Mouse (Mus musculus) left cerebral cortex, adult 2 months (tissue): ENCODE measurements around the gene Rpl10a. TPM values are rescaled to one million over a fixed set of nuclear protein-coding genes. Genes with fewer than 3 reads are reported as not detected.
A peak's percentile ranks its signal among the peaks of the same experiment; 100 is the strongest.
"Not testable (repeated sequence)": the region's sequence is repeated elsewhere in the genome, so short reads cannot be mapped to it uniquely, and the experiment has no call there.

ENCODE experiments used
- DNase-seq, 2 experiments: peaks; one replicate each; pipeline ENCODE4 v3.0.0; 2021 to 2022; ENCODE audit warnings: low spot score in 2 of 2, mixed read lengths in 1 of 2; ENCODE audit errors: extremely low spot score in 1 of 2
- H3K27ac ChIP-seq: fragments of 200-600 bp; 2 replicates; pipeline ENCODE4 v1.8.1; 2022
- H3K4me3 ChIP-seq: fragments of 200-600 bp; 2 replicates; pipeline ENCODE4 v1.8.1; 2022
- CTCF ChIP-seq: fragments of 200-600 bp; IDR thresholded peaks from 2 replicates; pipeline ENCODE4 v1.8.1; 2022; ENCODE audit warnings: antibody characterized with exemption, mild to moderate bottlenecking, moderate library complexity
- intact Hi-C: fragments of 180-260 bp; cut with DNase I; formaldehyde crosslinking; loops from one replicate; pipeline ENCODE4 v1.15.1; 2025
- total RNA-seq, 2 experiments: library from RNA; stranded (reverse); gene quantifications; 2 replicates each; pipeline ENCODE4 v1.2.3; 2021

The Rpl10a gene
- total RNA-seq, 2 experiments from 2014 or later, result 302 to 309 TPM

DNA sequence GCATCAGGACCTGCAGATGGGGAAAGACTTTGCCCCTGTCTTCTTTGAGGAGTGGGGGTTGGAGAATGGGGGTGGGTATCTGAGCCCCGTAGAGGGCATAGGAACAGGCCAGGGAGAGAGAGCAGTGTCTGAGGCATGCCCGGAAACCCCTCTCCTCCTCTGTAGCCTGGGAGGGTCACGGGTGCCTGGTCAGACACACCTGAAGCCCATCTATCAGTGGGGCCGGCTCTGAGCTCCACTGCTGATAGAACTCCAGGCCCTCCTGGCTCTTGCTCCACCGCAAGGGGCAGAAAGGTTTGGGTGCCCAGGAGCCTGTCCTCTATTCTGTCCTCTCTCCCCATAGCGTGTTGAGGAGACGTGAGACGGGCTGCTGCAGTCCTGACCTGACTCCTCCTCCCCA lies 2.5 kb upstream of the Rpl10a start:
- intact Hi-C loops, result no loop called here
- no peak for DNase-seq
- no peak for TF ChIP-seq CTCF

DNA sequence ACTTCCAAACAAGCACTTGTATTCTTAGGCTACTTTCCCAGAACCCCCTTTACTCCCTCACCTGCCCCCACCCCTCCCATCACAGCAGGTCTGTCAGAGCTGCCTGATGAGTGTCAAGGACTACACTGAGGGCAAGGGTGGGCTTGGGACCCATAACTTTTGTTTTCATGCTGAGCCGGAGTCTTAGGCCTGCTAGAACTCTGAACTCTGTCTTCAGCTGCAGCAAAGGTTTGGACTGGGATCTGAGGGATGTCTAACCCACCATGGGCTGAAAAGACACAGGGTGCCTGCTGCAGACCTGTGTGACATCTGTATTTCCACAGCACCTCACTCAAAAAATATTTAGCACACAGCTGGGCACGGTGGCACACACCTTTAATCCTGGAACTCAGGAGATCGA lies 1.3 kb upstream of the Rpl10a start:
- Histone ChIP-seq H3K4me3 (no peak overlapping the region), H3K27ac (peak overlapping the region; percentile 92)
- intact Hi-C loops, result no loop called here
- TF ChIP-seq CTCF, result no peak
- no peak for DNase-seq

More for the DNA sequence above, 2.5 kb upstream of the Rpl10a start:
- H3K27ac ChIP-seq, result no peak overlapping the region
- no peak overlapping the region for H3K4me3 ChIP-seq

DNA sequence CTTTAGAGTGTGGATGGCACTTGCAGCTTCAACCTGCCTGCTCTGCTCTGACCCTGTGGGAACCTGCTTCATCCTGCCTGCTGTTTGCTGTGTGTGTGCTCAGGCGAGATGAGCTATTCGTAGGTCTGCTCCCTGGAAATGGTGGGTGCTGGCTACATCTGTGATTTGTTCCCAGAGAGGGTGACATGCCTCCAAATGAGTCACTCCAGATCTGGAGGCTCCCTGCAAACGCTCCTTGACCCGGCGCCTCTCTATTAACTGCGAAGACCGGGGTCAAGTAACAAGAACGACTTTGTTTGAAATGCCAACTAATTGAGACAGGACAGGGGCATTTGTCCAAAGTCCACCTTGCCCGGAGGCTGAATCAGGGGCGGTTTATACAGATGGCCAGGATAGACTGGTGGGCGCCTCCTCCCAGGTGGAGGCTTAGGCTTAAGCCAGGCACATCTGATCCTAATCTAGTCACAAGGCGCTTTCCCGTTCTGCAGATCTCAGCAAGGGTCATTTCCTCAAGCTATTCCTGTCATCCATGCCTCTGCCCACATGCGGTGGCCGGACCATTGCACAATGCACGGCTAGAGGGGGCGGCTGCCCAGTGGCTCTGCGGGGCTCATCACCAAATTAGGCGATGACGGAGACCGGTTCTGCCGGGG lies 472 bp upstream of the Rpl10a start:
- peak in 1 of 2 experiments; percentile 52 for DNase-seq
- intact Hi-C loops, result loop anchor here (2.0 kb wide), 1 partner anchor 195 kb away; no protein-coding TSS in a partner anchor
- peak overlapping the region; percentile 92 for H3K27ac ChIP-seq
- H3K4me3 ChIP-seq, result peak overlapping the region; percentile 79
- no peak for TF ChIP-seq CTCF

- Histone ChIP-seq H3K4me3 (peak overlapping the region; percentile 79), H3K27ac (peak overlapping the region; percentile 92)
- DNase-seq, result no peak
- intact Hi-C loops, result loop anchor here (2.0 kb wide), 1 partner anchor 194 kb away; no protein-coding TSS in a partner anchor
- TF ChIP-seq CTCF, result no peak
Observed at GRCm38 (mm10) chr17:28328946-28329345, 675 bp downstream of the Rpl10a start.

DNA sequence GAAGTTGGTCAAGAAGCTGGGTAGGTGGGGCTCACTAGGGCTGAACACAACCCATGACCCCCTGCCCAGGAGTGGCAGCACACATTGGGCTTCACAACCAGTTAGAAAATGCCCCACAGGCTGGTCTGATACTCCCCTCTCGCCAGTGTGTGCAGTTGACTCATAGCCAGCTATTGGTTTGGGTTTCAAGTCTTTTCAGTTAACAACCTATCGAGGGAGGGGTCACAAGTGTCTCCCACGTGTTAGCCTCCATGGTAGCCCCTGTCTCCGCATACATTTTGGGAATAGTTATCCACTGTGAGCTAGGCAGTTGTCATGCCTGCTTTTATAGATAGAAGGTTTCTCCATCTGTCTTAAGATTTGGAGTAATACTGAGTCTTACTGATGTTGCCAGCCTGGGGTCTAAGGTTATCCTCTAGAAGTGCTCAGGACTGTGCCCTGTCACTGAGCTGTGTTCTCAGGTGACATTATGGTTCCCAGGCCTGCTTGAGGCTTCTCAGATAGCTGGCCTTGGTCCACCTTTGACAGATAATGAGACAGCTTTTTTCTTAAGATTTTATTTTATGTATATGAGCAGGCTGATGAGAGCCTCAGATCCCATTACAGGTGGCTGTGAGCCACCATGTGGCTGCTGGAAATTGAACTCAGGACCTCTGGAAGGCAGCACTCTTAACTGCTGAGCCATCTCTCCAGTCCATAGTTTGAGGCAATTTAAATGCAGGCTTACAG lies 1.4 kb downstream of the Rpl10a start:
- no peak overlapping the region for H3K27ac ChIP-seq
- TF ChIP-seq CTCF, result no peak
- intact Hi-C loops, result loop anchor here (2.0 kb wide), 1 partner anchor 193 kb away; no protein-coding TSS in a partner anchor
- H3K4me3 ChIP-seq, result peak overlapping the region; percentile 79
- no peak for DNase-seq

DNA sequence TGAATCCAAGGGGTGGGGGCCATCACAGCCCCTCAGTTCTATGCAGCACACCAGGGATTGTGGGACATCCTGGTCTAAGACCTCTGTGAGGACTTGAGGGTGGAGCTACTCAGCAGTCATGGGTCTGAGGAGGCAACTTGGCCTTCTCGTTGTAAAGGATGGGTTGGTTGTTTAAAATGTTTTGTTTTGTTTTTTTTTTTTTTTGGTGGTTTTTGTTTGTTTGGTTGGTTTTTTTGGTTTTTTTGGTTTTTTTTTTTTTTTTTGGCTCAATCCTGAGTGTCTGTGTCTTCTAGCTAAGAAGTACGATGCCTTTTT lies 1.9 kb downstream of the Rpl10a start:
- DNase-seq, result no peak
- Histone ChIP-seq H3K4me3 (no peak overlapping the region), H3K27ac (no peak overlapping the region)
- intact Hi-C loops, result no loop called here
- TF ChIP-seq CTCF, result no peak

DNA sequence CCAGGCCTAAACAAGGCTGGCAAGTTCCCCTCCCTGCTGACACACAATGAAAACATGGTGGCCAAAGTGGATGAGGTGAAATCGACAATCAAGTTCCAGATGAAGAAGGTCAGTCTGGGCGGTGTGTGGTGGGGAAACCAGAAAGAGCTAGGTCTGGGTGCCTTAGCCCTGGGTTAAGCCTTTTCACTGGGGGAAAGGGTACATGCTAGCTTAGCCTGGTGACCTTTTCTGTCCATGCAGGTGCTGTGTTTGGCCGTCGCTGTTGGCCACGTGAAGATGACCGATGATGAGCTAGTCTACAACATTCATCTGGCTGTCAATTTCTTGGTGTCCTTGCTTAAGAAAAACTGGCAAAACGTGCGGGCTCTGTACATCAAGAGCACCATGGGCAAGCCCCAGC lies 2.3 kb downstream of the Rpl10a start:
- H3K27ac ChIP-seq, intact Hi-C loops, H3K4me3 ChIP-seq, DNase-seq: not testable (repeated sequence)

DNA sequence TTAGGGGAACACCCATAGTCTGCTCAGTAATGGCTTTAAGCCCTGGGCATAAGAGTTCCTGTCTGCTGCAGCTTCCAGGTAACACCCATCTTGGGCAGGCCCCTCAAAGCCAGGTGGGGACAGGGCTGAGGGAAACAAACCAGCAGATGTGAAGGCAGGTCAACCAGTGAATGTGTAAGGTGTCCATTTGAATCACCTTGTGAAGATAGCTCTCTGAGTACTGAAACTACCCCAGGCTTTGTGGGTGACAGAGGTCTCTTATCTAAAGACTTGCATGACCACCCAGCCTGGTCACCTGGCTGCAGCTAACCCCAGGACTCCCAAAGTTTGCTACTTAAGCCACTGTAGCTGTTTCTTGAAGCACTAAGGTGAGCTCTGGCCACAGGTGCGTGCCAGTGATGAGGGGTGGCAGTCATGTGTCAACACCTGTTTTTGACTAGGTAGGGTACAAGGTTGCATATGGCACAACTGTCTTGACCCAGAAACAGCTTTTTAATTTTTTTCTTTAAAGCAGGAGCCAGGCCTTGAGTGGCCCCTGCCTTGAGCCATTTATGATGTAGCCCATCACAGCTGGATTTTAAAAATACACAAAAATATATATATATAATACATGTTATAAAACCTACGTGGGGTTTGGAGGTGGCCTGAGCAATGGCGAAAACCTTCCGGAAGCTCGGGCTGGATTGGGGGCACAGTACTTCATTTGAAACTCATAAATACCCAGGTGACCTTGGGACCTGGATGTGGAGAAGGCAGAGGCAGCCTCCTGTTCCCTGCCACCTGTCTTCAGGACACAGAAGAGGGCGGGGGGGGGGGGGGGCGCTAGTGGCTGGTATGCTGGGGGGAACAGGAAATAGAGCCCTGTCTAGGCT lies 3.2 kb downstream of the Rpl10a start:
- TF ChIP-seq CTCF, result no peak
- DNase-seq, result no peak
- intact Hi-C loops, result no loop called here
- Histone ChIP-seq H3K27ac (no peak overlapping the region), H3K4me3 (no peak overlapping the region)

DNA sequence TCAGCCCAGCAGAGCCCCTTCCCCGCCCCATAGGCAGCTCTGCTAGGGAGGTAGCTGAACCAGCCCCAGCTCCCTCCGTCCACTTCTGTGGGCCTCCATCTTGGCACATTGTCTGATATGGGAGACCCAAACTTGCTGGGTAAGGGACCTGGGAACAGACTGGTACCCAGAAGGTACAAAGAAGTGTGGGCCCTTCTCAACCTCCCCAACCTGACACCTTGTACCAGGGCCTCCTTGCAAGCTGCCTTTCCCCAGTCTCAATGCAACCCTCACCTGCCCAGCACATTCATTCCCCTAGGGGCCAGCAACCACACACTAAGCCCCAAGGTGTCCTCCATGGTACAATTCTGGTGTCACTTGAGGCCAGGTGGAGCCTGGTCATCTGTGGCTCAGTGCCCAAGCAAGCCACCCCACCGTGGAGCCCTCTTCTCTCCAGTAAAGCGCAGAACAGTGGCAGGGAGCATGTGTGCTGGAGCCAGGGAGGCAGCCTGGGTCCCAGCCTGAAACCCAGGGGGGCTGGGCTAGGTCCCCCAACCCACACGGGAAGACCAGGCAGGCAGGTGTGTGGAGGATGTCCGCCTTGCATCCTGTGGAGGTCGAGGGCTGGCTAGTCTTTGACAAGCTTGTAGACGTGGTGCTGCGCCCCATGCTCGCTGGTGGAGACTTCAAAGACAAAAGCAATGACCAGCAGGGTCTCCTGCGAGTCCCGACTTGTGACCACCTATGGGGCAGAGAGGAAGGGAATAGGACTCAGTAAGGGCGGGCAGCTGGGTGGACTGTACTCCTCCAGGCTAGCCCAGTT lies 4.0 kb downstream of the Rpl10a start:
- no peak for DNase-seq
- intact Hi-C loops, result no loop called here
- H3K4me3 ChIP-seq, result no peak overlapping the region
- TF ChIP-seq CTCF, result no peak
- no peak overlapping the region for H3K27ac ChIP-seq

DNA sequence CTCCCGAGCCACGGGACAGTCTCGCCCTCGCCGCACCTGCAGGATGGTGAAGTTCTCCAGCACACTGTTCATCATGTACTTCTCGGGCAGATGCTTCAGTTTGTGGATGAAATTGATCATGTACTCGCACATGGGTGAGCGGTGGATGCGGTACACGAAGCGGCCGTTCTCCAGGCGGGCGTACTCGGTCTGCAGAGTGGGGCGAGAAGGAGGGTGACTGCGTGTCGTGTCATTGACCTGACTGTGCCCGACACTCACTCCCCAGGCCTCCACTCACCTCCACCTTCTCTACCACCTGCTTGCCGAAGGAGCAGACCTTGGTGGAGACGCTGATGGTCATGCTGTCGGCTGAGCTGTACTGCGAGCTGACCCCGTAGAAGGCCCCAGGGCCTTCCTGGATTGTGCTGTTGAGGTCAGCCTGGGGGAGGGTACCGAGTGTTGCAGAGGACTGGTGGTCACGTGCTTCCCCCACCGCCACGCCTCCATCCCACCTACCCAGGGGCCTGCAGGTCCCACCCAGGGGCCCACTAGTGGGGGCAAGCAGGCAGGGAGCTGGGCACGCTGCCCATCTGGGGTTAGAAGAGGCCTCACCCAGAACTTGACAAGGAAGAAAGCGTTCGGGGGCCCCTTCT lies 4.8 kb downstream of the Rpl10a start:
- Histone ChIP-seq H3K27ac (no peak overlapping the region), H3K4me3 (no peak overlapping the region)
- intact Hi-C loops, result no loop called here
- DNase-seq, result no peak
- TF ChIP-seq CTCF, result no peak

GRCm38 (mm10) chr17:28335267-28335666 lies 7.0 kb downstream of the Rpl10a start:
- H3K27ac ChIP-seq, result no peak overlapping the region
- intact Hi-C loops, result no loop called here
- TF ChIP-seq CTCF, result no peak
- no peak overlapping the region for H3K4me3 ChIP-seq
- no peak for DNase-seq
